Mouse (Mus musculus) thymus, adult 2 months (tissue): ENCODE data around the gene Gm6583. TPM values are rescaled to one million over a fixed set of nuclear protein-coding genes. Genes with fewer than 3 reads are reported as not detected.

Experiments
- DNase-seq: peaks from one replicate; pipeline ENCODE4 v3.0.0; 2021
- H3K27ac ChIP-seq: fragments of 200-500 bp; 2 replicates; pipeline ENCODE4 v1.5.1; 2012; ENCODE audit warnings: low read length, control low read depth; ENCODE audit not compliant: control insufficient read depth, insufficient read depth
- H3K27me3 ChIP-seq: fragments of 200-500 bp; 2 replicates; pipeline ENCODE4 v1.6.1; 2012; ENCODE audit warnings: mild to moderate bottlenecking, low read length, moderate library complexity, mixed read lengths; ENCODE audit not compliant: control insufficient read depth, insufficient read depth
- H3K36me3 ChIP-seq: fragments of 200-500 bp; 2 replicates; pipeline ENCODE4 v1.6.1; 2012; ENCODE audit warnings: mild to moderate bottlenecking, low read length, moderate library complexity; ENCODE audit not compliant: control insufficient read depth, insufficient read depth
- H3K4me1 ChIP-seq: fragments of 200-500 bp; replicated peaks from 2 replicates; pipeline ENCODE4 v1.6.1; 2012; ENCODE audit warnings: low read length; ENCODE audit not compliant: control insufficient read depth, insufficient read depth
- H3K4me3 ChIP-seq: fragments of 200-500 bp; 2 replicates; pipeline ENCODE4 v1.5.1; 2012; ENCODE audit warnings: mild to moderate bottlenecking, low read length, control low read depth, moderate library complexity; ENCODE audit not compliant: control insufficient read depth, insufficient read depth
- CTCF ChIP-seq: fragments of 200-500 bp; IDR thresholded peaks from 2 replicates; pipeline ENCODE4 v1.5.1; 2012; ENCODE audit warnings: mild to moderate bottlenecking, control low read depth, low read length, moderate library complexity, borderline replicate concordance; ENCODE audit not compliant: control insufficient read depth, poor library complexity, insufficient read depth; ENCODE audit errors: extremely low read depth
- POLR2A ChIP-seq: fragments of 200-500 bp; IDR thresholded peaks from 2 replicates; pipeline ENCODE4 v1.6.1; 2012; ENCODE audit warnings: mild to moderate bottlenecking, low read length, control low read depth, moderate library complexity; ENCODE audit not compliant: control insufficient read depth, poor library complexity, insufficient read depth; ENCODE audit errors: extremely low read depth
- WGBS: fragments of 180-500 bp; shearing (Covaris S2); methylation state at CpG from one replicate; pipeline ENCODE4 v1.1.7; 2018; 5-methylcytosine and 5-hydroxymethylcytosine counted together
- polyA plus RNA-seq: library from polyadenylated mRNA; depleted of rRNA; stranded (reverse); fragments of >200 nt; gene quantifications from 2 replicates; pipeline ENCODE4 v1.2.3, GENCODE M21; 2012; rRNA removed

Gm6583 gene
- polyA plus RNA-seq, 1 experiment: not detected

DNA sequence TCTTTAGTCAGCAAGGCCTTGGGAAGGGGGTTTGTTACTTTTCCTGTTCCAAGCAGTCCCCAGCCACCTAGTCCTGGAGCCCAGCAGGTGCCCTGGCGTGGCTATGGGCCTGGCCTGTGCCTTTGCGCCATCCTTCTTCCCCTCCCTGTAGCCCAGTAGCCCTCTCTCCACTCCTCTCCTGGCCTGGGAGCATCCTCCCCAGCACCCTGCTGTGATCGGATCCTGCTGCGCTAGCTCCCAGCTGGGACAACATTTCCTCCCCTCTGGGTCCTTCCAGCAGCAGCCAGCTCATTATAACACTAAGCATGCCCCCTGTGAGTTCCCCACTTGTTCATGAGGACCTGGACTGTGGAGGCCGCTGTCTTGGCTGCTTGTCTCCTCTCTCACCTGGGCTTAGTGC, 50.0 kb downstream of the Gm6583 start:
- TF ChIP-seq CTCF (no peak), POLR2A (no peak)
- 0 out of 2 replicates have a peak, but pooled peaks cover 5% of the 10 kb centered on the region for H3K36me3 ChIP-seq
- H3K4me1 ChIP-seq: peaks cover 21% of the 10 kb centered on the region

More for the DNA sequence above, 50.0 kb downstream of the Gm6583 start:
- 95% methylated on average over 5 of the region's 5 CpGs for WGBS
- Histone ChIP-seq H3K27me3 (no peaks in the 10 kb centered on the region), H3K27ac (no peak overlapping the region), H3K4me3 (no peak overlapping the region)
- DNase-seq: no peak

Other genes with a start within 250 kb of the Gm6583 start
- gene Cryba4, start 103.5 kb downstream of the Gm6583 start, polyA plus RNA-seq: 0.41 and 3.1 TPM in 2 replicates
- gene Crybb1, start 100.2 kb downstream of the Gm6583 start, polyA plus RNA-seq: 0.15 and 0.40 TPM in 2 replicates
- gene Tpst2, start 79.3 kb downstream of the Gm6583 start, polyA plus RNA-seq: 62.7 and 63.5 TPM in 2 replicates
- 58.9 and 63.2 TPM in 2 replicates for gene Tfip11, start 29.7 kb downstream of the Gm6583 start, polyA plus RNA-seq
- 56.2 and 64.4 TPM in 2 replicates for gene Srrd, start 13.0 kb downstream of the Gm6583 start, polyA plus RNA-seq
- 41.8 and 52.8 TPM in 2 replicates for gene Hps4, start 12.9 kb downstream of the Gm6583 start, polyA plus RNA-seq
- 0.05 and 0.67 TPM in 2 replicates for gene Asphd2, start 38.8 kb upstream of the Gm6583 start, polyA plus RNA-seq
- 0.07 TPM in 1 of 2 replicates, not detected in the other for gene Gm6588, start 93.4 kb upstream of the Gm6583 start, polyA plus RNA-seq
- 1.5 and 1.8 TPM in 2 replicates for gene Sez6l, start 221.2 kb upstream of the Gm6583 start, polyA plus RNA-seq